Mouse (Mus musculus): ENCODE measurements around the gene Zfp114. TPM values are rescaled to one million over a fixed set of nuclear protein-coding genes. Genes with fewer than 3 reads are reported as not detected.

Zfp114 gene
- 0.77 TPM for polyA plus RNA-seq (2017; shearing (Covaris generic))

DNA sequence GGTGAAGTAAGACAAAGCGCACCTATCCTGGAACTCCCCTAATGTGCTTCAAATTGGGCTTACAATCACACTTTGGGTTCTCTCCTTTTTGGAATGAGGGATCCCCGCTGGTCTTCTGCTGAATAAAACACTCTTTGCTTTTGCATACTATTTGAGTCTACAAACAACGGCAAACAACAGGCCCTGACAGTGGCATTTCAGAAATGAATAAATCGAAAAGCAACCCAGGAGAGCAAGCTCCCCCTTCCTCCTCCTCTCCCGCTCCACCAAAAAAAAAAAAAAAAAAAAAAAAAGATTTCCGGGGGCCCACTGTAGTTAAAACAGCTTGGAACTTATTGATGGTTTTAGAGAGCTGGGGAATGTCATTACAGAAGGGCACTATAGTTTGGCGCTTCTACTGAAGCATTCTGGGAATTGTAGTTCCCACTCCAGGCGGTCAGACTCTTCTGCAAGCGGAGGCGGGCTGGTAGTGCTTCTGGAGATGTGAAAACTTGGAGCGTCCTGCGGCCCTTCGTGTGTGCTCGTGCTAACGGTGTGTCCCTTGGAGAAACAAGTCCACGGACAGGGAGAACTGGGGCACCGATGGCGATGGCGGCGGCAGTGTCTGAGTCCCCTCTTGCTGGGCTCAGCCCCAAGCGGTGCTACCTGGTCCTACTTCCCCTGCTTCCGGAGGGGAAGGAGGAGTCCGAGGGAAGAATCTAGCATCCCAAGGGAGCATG is at the start of gene Zfp114:
Gene Zfp114 (plus strand): TSS at position 443 of the 719 bp plus-strand sequence.

DNA sequence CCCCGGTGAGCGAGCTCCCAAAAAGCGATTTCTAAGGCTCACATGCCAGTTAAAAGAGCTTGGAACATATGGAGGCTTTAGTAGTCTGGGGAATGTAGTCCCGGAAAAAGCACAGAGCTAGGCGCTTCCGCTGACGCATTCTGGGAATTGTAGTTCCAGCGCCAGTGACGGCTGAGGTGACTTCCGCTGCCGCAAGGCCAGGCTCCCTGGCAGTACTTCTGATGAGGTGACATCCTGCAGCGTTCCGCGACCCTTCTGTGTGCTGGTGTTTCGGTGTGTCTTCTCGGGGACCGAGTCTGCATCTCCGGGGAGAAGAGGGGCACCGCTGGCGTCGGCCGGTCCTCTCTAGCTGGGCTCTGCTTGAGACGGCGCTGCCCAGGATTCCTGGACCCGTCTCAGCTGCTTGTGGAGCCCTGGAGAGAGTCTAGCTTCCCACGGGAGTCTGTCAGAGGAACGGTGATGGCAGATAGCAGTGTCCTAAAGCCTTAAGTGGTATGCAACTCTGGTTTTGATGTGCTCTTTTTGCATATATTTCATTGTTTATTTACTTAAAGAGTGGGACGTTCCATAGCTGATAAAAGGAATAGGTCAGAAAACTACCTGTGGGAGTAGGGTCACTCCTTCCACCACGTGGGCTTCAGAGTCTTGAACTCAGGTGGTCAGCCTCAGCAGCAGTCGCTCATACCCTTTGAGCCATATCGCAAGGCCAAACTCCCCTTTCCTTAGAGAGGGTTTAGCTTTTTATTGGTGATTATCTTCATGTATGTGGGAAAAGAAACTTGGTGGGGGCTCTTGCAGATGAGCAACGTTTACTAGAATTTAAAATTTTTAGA is 40.6 kb upstream of the Zfp114 start, which contains the start of gene Zfp235:
Gene Zfp235 (plus strand): TSS at position 174 of the 833 bp plus-strand sequence.

DNA sequence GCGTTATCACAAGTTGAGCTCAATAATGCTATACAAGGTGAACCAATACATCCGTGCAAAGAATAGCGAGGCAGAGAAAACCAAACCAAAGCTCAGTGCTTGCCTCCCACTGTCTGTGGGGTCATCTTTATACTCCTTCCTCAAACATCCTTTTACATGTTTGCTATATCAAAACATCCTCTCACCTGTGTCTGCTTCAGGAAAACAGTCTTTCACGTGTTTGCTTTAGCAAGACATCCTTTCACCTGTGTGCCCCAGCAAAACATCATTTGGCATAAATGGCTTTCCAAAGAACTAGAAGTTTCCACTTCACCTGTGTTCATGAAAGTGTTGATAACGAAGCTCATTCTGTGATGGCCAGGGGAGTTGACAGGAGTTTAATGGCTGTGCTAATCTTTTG is 36.5 kb downstream of the Zfp114 start, which contains the start of gene Zfp111:
Gene Zfp111 (minus strand): TSS at position 101 of the 400 bp plus-strand sequence.

Other genes with a start within 250 kb of the Zfp114 start
- gene Vmn1r179, start 248.1 kb upstream of the Zfp114 start, polyA plus RNA-seq (2017; shearing (Covaris generic)): 0.08 TPM
- gene Vmn1r180, start 224.4 kb upstream of the Zfp114 start, polyA plus RNA-seq (2017; shearing (Covaris generic)): not detected
- not detected for gene Vmn1r181, start 200.4 kb upstream of the Zfp114 start, polyA plus RNA-seq (2017; shearing (Covaris generic))
- not detected for gene V1rd19, start 173.4 kb upstream of the Zfp114 start, polyA plus RNA-seq (2017; shearing (Covaris generic))
- gene Vmn1r183, start 121.8 kb upstream of the Zfp114 start, polyA plus RNA-seq (2017; shearing (Covaris generic)): 0.07 TPM
- gene Zfp180, start 93.1 kb upstream of the Zfp114 start, polyA plus RNA-seq (2017; shearing (Covaris generic)): 31.0 TPM
- 1.5 TPM for gene Zfp112, start 62.7 kb upstream of the Zfp114 start, polyA plus RNA-seq (2017; shearing (Covaris generic))
- 14.4 TPM for gene Zfp235, start 40.9 kb upstream of the Zfp114 start, polyA plus RNA-seq (2017; shearing (Covaris generic))
- 0.29 TPM for gene Zfp111, start 36.4 kb downstream of the Zfp114 start, polyA plus RNA-seq (2017; shearing (Covaris generic))
- 4.3 TPM for gene Zfp109, start 62.5 kb downstream of the Zfp114 start, polyA plus RNA-seq (2017; shearing (Covaris generic))
- 0.56 TPM for gene Zfp108, start 79.7 kb downstream of the Zfp114 start, polyA plus RNA-seq (2017; shearing (Covaris generic))
- gene Zfp93, start 95.4 kb downstream of the Zfp114 start, polyA plus RNA-seq (2017; shearing (Covaris generic)): 1.7 TPM
- 20.5 TPM for gene Zfp61, start 126.2 kb downstream of the Zfp114 start, polyA plus RNA-seq (2017; shearing (Covaris generic))
- gene Zfp94, start 141.6 kb downstream of the Zfp114 start, polyA plus RNA-seq (2017; shearing (Covaris generic)): 12.3 TPM
- not detected for gene Tescl, start 158.9 kb downstream of the Zfp114 start, polyA plus RNA-seq (2017; shearing (Covaris generic))
- not detected for gene Lypd5, start 174.1 kb downstream of the Zfp114 start, polyA plus RNA-seq (2017; shearing (Covaris generic))
- gene Kcnn4, start 195.2 kb downstream of the Zfp114 start, polyA plus RNA-seq (2017; shearing (Covaris generic)): 397 TPM
- gene Smg9, start 224.6 kb downstream of the Zfp114 start, polyA plus RNA-seq (2017; shearing (Covaris generic)): 66.6 TPM